Mouse (Mus musculus) hindbrain, postnatal 0 days (tissue): ENCODE measurements at regions not wholly inside any gene's neighbourhood (a gene's known extent, or its start where the extent isn't known, plus 50 kb on each side); places are given as distances from the start of the nearest gene placed in this dataset.

Experiments used
- ATAC-seq: fragments of 200-750 bp; cut with Nextera tagmentation; 2 replicates; pipeline ENCODE4 v1.8.0; 2017; ENCODE audit warnings: mild to moderate bottlenecking, moderate TSS enrichment, moderate library complexity
- DNase-seq: peaks from one replicate; pipeline ENCODE4 v3.0.0-alpha.2; 2015; ENCODE audit warnings: low spot score
- H3K27ac ChIP-seq: fragments of 300-500 bp; sonication (generic); 2 replicates; pipeline ENCODE4 v1.5.1; 2014; ENCODE audit warnings: mild to moderate bottlenecking
- H3K27me3 ChIP-seq: fragments of 300-500 bp; sonication (generic); 2 replicates; pipeline ENCODE4 v1.6.1; 2014; ENCODE audit warnings: low read length, mixed read lengths; ENCODE audit not compliant: insufficient read depth
- H3K36me3 ChIP-seq: fragments of 300-500 bp; sonication (generic); 2 replicates; pipeline ENCODE4 v1.6.1; 2014; ENCODE audit warnings: low read length, mixed read lengths; ENCODE audit not compliant: insufficient read depth
- H3K4me1 ChIP-seq: fragments of 300-500 bp; sonication (generic); 2 replicates; pipeline ENCODE4 v1.6.1; 2014; ENCODE audit warnings: antibody characterized with exemption, low read length, mixed read lengths; ENCODE audit not compliant: insufficient read depth
- H3K4me2 ChIP-seq: fragments of 300-500 bp; sonication (generic); 2 replicates; pipeline ENCODE4 v1.6.1; 2014; ENCODE audit warnings: low read depth, mild to moderate bottlenecking, low read length, moderate library complexity, mixed read lengths
- H3K4me3 ChIP-seq: fragments of 300-500 bp; sonication (generic); 2 replicates; pipeline ENCODE4 v1.5.1; 2014; ENCODE audit warnings: low read length
- H3K9ac ChIP-seq: fragments of 300-500 bp; sonication (generic); replicated peaks from 2 replicates; pipeline ENCODE4 v1.6.1; 2014; ENCODE audit warnings: mild to moderate bottlenecking, low read length, moderate library complexity, mixed read lengths
- H3K9me3 ChIP-seq: fragments of 300-500 bp; sonication (generic); 2 replicates; pipeline ENCODE4 v1.6.1; 2016; ENCODE audit warnings: low read length, mixed read lengths
- CTCF ChIP-seq: IDR thresholded peaks from 2 replicates; pipeline ENCODE4 v1.5.1; 2016; ENCODE audit warnings: antibody characterized with exemption, control low read depth, low read depth
- WGBS: fragments of 180-500 bp; shearing (Covaris S2); extraction: QIAGEN DNeasy Blood & Tissue Kit; methylation state at CpG from one replicate; pipeline ENCODE4 v1.1.7; 2014; 5-methylcytosine and 5-hydroxymethylcytosine counted together

DNA sequence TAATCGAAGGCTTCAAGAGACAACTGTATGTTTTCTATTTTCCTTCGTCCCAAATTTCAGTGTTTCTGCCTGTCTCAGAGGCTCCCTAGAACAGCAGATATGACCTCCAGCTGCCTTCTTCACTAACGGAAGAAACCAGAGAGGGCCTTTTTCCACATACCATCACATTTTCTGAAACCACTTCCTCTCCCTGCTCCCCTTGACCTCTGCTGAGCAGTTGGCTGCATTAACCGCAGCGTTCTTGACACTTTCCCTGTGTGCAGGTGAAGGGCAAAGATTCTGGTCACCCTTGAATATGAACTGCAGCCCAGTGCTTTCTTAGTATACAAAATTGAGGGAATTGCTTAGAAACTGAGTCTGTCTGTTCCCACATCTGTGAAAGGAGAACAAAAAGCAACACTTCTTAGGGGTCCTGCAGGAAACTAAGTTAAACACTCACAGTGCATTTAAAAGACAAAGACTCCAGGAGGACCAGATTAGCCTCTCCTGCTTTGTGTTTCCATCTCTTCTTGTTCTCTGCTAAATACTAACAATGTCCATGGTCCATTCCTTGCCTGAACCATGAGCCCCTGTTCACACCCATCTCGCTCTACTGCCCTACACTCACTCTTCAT, 98.4 kb downstream of the Akap11 start:
- DNase-seq (no peak), ATAC-seq (no peak)
- no peak overlapping the region for H3K9ac ChIP-seq
- H3K4me3 ChIP-seq, result no peak overlapping the region
- H3K27ac ChIP-seq, result no peak overlapping the region
- no peak for TF ChIP-seq CTCF
- no peaks in the 10 kb centered on the region for H3K27me3 ChIP-seq
- no peaks in the 10 kb centered on the region for H3K4me1 ChIP-seq
- H3K9me3 ChIP-seq, result no peaks in the 10 kb centered on the region
- no peaks in the 10 kb centered on the region for H3K36me3 ChIP-seq
- 72% methylated on average over 6 of the region's 6 CpGs for WGBS
- H3K4me2 ChIP-seq, result no peak overlapping the region

DNA sequence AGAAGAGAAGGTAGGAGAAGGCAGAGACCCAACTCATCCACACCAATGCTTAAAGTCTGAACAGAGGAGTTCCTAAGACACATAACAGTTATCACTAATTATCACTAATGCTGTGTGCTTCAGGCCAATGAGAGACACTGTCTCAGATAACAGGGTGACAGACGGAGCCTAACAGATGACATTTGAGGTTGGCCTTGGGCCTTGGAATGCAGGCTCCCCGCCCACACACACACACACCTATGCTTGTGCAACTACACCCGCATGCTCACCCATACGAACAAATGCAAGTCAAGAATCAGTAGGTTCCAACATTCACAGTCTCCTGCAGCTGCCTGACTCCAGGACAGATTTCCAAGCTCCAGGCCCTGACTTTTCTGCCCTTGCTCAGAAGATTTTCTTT, 100.0 kb downstream of the Akap11 start:
- TF ChIP-seq CTCF, result no peak
- H3K36me3 ChIP-seq, result no peaks in the 10 kb centered on the region
- DNase-seq, result no peak
- no peak overlapping the region for H3K4me3 ChIP-seq
- H3K4me1 ChIP-seq, result no peaks in the 10 kb centered on the region
- no peak overlapping the region for H3K4me2 ChIP-seq
- H3K27ac ChIP-seq, result no peak overlapping the region
- no peaks in the 10 kb centered on the region for H3K9me3 ChIP-seq
- ATAC-seq, result no peak
- 89% methylated on average over 4 of the region's 4 CpGs for WGBS
- H3K27me3 ChIP-seq, result no peaks in the 10 kb centered on the region
- H3K9ac ChIP-seq, result no peak overlapping the region

GRCm38 (mm10) chr14:78435982-78436381, 100.6 kb downstream of the Akap11 start:
- Histone ChIP-seq H3K4me3 (no peak overlapping the region), H3K27ac (no peak overlapping the region)

GRCm38 (mm10) chr14:78435561-78435960, 101.0 kb downstream of the Akap11 start:
- Histone ChIP-seq H3K4me2 (no peak overlapping the region), H3K27ac (no peak overlapping the region), H3K9ac (no peak overlapping the region), H3K4me1 (no peaks in the 10 kb centered on the region), H3K9me3 (no peaks in the 10 kb centered on the region), H3K36me3 (no peaks in the 10 kb centered on the region), H3K4me3 (no peak overlapping the region), H3K27me3 (no peaks in the 10 kb centered on the region)
- ATAC-seq (no peak), DNase-seq (no peak)
- 90% methylated on average over 10 of the region's 10 CpGs for WGBS
- no peak for TF ChIP-seq CTCF

More at GRCm38 (mm10) chr14:78435982-78436381, 100.6 kb downstream of the Akap11 start:
- DNase-seq (no peak), ATAC-seq (no peak)
- Histone ChIP-seq H3K9me3 (no peaks in the 10 kb centered on the region), H3K4me1 (no peaks in the 10 kb centered on the region), H3K9ac (no peak overlapping the region), H3K4me2 (no peak overlapping the region), H3K27me3 (no peaks in the 10 kb centered on the region), H3K36me3 (no peaks in the 10 kb centered on the region)
- TF ChIP-seq CTCF, result no peak
- WGBS, result 95% methylated on average over 4 of the region's 4 CpGs

GRCm38 (mm10) chr14:78434753-78435152, 101.9 kb downstream of the Akap11 start:
- H3K9me3 ChIP-seq, result no peaks in the 10 kb centered on the region
- no peak for TF ChIP-seq CTCF
- no peak overlapping the region for H3K9ac ChIP-seq
- H3K4me1 ChIP-seq, result no peaks in the 10 kb centered on the region
- ATAC-seq, result no peak
- no peak overlapping the region for H3K4me2 ChIP-seq
- DNase-seq, result no peak
- H3K27ac ChIP-seq, result no peak overlapping the region
- H3K4me3 ChIP-seq, result no peak overlapping the region
- WGBS, result 88% methylated on average over 9 of the region's 9 CpGs
- H3K36me3 ChIP-seq, result no peaks in the 10 kb centered on the region
- no peaks in the 10 kb centered on the region for H3K27me3 ChIP-seq

DNA sequence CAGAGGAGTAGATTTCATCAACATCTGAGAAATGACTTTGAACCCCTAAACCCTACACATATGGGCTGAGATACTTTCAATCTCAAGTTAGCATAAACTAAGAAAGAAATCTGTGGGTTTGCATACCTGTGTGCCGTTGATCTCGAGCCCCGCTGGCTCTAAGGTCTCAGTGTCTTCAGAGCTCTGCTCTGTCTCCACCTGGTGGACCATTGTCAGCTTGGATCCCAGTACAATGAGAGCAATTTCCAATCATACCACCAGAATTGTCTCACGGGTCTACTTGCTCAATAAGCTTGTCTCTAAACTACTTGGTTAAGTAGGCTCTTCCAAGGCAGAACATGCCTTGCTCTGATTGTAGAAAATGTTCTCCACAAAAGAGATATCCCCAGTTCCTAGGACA, 102.5 kb downstream of the Akap11 start:
- peak; percentile 41 for DNase-seq
- Histone ChIP-seq H3K4me2 (no peak overlapping the region), H3K9ac (no peak overlapping the region), H3K27me3 (no peaks in the 10 kb centered on the region), H3K9me3 (no peaks in the 10 kb centered on the region), H3K4me1 (no peaks in the 10 kb centered on the region), H3K4me3 (no peak overlapping the region), H3K27ac (no peak overlapping the region), H3K36me3 (no peaks in the 10 kb centered on the region)
- peak; percentile 49 for TF ChIP-seq CTCF
- 93% methylated on average over 4 of the region's 4 CpGs for WGBS
- ATAC-seq, result no peak

GRCm38 (mm10) chr14:78432471-78432870, 104.1 kb downstream of the Akap11 start:
- Histone ChIP-seq H3K9me3 (no peaks in the 10 kb centered on the region), H3K27ac (no peak overlapping the region), H3K4me3 (no peak overlapping the region)

More at GRCm38 (mm10) chr14:78432471-78432870, 104.1 kb downstream of the Akap11 start:
- no peak overlapping the region for H3K4me2 ChIP-seq
- no peaks in the 10 kb centered on the region for H3K27me3 ChIP-seq
- no peak overlapping the region for H3K9ac ChIP-seq
- DNase-seq (no peak), ATAC-seq (no peak)
- TF ChIP-seq CTCF, result no peak
- H3K36me3 ChIP-seq, result no peaks in the 10 kb centered on the region
- H3K4me1 ChIP-seq, result no peaks in the 10 kb centered on the region
- WGBS, result 36% methylated on average over 4 of the region's 4 CpGs
